Mouse (Mus musculus) thymus, adult 2 months (tissue): ENCODE measurements at regions not wholly inside any gene's neighbourhood (a gene's known extent, or its start where the extent isn't known, plus 50 kb on each side); places are given as distances from the start of the nearest gene placed in this dataset.

Experiments used
- CTCF ChIP-seq: fragments of 200-500 bp; IDR thresholded peaks from 2 replicates; pipeline ENCODE4 v1.5.1; 2012; ENCODE audit warnings: mild to moderate bottlenecking, control low read depth, low read length, moderate library complexity, borderline replicate concordance; ENCODE audit not compliant: control insufficient read depth, poor library complexity, insufficient read depth; ENCODE audit errors: extremely low read depth
- POLR2A ChIP-seq: fragments of 200-500 bp; IDR thresholded peaks from 2 replicates; pipeline ENCODE4 v1.6.1; 2012; ENCODE audit warnings: mild to moderate bottlenecking, low read length, control low read depth, moderate library complexity; ENCODE audit not compliant: control insufficient read depth, poor library complexity, insufficient read depth; ENCODE audit errors: extremely low read depth

DNA sequence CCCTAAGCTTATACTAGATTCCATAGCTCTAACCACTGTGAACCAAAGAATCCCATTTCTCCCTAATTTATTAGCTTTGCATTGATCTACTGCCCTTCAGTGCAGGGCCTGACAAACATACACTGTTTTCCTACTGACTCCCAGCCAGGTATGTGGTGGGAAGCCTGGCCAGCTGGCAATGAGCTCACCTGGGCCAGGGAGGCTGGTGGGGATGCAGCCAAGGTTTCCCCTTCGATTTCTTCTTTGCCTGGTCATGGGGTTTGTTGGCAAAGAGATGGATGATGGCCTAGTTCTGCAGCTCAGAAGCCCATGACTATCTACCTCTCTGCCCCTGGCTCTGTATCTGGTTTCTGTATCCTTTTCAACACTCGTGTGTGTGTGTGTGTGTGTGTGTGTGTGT is 50.1 kb upstream of the Emx2 start:
- no peak for TF ChIP-seq CTCF
- TF ChIP-seq POLR2A = no peak
